Mouse (Mus musculus): Measurements from ENCODE around the gene 2900011O08Rik. TPM values are rescaled to one million over a fixed set of nuclear protein-coding genes. Genes with fewer than 3 reads are reported as not detected.

The 2900011O08Rik gene
- polyA plus RNA-seq, 1 experiment from 2014 or later, result 121 TPM

DNA sequence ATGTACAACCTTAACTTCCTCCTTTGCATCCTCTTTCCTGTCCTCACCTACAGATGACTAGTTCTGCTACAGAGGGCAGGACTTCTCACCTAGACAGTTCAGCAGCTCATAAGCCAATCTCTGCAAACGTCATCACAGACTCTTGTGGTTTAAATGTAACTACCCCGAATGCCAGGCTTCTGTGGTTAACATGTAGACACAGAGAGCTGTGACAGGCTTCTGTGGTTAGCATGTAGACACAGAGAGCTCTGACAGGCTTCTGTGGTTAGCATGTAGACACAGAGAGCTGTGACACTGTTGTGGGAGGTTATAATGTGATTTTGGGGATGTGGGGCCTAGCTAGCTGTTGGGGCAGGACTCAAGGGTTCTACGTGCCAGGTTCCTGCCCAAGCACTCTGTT, 101.8 kb downstream of the 2900011O08Rik start:
- Histone ChIP-seq H3K4me2 (no peak overlapping the region), H3K27ac (replicated peaks) (no peak overlapping the region), H3K27me3 (no peaks in the 10 kb centered on the region), H3K9ac (no peak overlapping the region), H3K4me3 (no peak overlapping the region), H3K9me3 (no peaks in the 10 kb centered on the region), H3K4me1 (replicated peaks) (no peaks in the 10 kb centered on the region), H3K36me3 (peaks cover 14% of the 10 kb centered on the region)
- ATAC-seq (ENCODE audit: low read depth), result no peak
- 78% methylated on average over 3 of the region's 3 CpGs for WGBS

- Histone ChIP-seq H3K4me2 (no peak overlapping the region), H3K4me1 (replicated peaks) (no peaks in the 10 kb centered on the region), H3K27me3 (no peaks in the 10 kb centered on the region), H3K9me3 (no peaks in the 10 kb centered on the region), H3K4me3 (no peak overlapping the region), H3K27ac (replicated peaks) (no peak overlapping the region), H3K9ac (no peak overlapping the region), H3K36me3 (peaks cover 24% of the 10 kb centered on the region)
- no peak for ATAC-seq (ENCODE audit: low read depth)
- 84% methylated on average over 3 of the region's 3 CpGs for WGBS
These were observed 102.9 kb downstream of the 2900011O08Rik start for GRCm38 (mm10) chr16:14089296-14089695.

GRCm38 (mm10) chr16:14091771-14092170, 105.4 kb downstream of the 2900011O08Rik start:
- Histone ChIP-seq H3K4me1 (replicated peaks) (no peaks in the 10 kb centered on the region), H3K36me3 (peaks cover 37% of the 10 kb centered on the region), H3K27ac (replicated peaks) (no peak overlapping the region), H3K27me3 (no peaks in the 10 kb centered on the region), H3K4me2 (no peak overlapping the region), H3K9ac (no peak overlapping the region), H3K4me3 (no peak overlapping the region), H3K9me3 (no peaks in the 10 kb centered on the region)
- WGBS, result 81% methylated on average over 2 of the region's 2 CpGs
- no peak for ATAC-seq (ENCODE audit: low read depth)

- Histone ChIP-seq H3K4me1 (replicated peaks) (no peaks in the 10 kb centered on the region), H3K27me3 (no peaks in the 10 kb centered on the region), H3K36me3 (peaks cover 33% of the 10 kb centered on the region), H3K27ac (replicated peaks) (no peak overlapping the region), H3K9ac (no peak overlapping the region), H3K4me2 (no peak overlapping the region), H3K9me3 (no peaks in the 10 kb centered on the region), H3K4me3 (no peak overlapping the region)
- 89% methylated on average over 6 of the region's 6 CpGs for WGBS
- ATAC-seq (ENCODE audit: low read depth), result no peak
These were observed 119.5 kb downstream of the 2900011O08Rik start for GRCm38 (mm10) chr16:14105891-14106290.

DNA sequence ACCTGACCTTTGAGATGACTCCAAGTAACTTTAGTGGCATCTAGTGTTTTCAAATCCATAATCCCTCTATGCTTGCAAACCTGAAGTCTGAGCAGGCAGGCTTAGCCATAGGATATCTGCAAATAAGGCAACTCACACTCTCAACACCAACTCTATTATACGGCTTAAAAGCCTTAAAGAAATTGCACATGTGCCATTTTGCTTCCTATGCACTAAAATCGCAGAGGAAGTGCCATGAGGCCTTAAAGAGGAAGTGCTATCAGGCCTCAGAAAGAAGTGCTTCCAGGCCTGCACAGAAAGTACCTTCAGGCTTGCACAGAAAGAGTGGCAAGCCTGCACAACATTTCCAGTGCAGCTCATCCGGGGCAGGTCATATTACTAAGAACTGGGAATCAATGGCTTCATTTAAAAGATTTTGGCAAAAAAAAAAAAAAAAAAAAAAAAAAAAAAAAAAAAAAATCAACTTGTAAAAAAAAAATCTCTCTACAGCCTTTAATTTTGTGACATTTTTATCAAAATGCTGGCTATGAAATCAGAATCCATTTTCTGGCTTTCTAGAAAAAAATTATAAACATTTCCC, 123.3 kb downstream of the 2900011O08Rik start:
- H3K9me3 ChIP-seq, result no peaks in the 10 kb centered on the region
- H3K4me2 ChIP-seq, result no peak overlapping the region
- no peak for ATAC-seq (ENCODE audit: low read depth)
- H3K36me3 ChIP-seq, result peaks cover 60% of the 10 kb centered on the region
- no peaks in the 10 kb centered on the region for H3K4me1 ChIP-seq (replicated peaks)
- no peak overlapping the region for H3K27ac ChIP-seq (replicated peaks)
- WGBS, result 81% methylated on average over 3 of the region's 3 CpGs
- no peaks in the 10 kb centered on the region for H3K27me3 ChIP-seq
- H3K9ac ChIP-seq, result no peak overlapping the region
- H3K4me3 ChIP-seq, result no peak overlapping the region

DNA sequence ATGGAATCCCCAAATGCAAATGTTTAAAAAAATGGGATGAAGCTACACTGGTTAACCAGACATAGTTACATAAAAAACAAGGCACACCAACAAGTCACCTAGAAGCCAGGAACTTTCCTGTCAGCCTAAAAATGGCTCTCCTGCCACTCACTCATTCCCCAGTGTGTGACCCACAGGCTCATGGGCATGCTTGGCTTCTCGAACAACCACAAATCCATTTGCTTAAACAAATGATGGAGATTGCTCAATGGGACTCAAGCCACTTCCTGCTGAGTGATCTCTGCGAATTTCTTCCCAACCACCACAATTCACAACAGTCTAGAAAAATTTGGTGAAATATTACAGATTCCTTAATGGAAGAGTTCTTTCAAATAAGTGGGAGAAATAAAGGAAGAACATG, 124.5 kb downstream of the 2900011O08Rik start:
- no peak overlapping the region for H3K27ac ChIP-seq (replicated peaks)

GRCm38 (mm10) chr16:14112133-14112532, 125.7 kb downstream of the 2900011O08Rik start:
- H3K9me3 ChIP-seq, result no peaks in the 10 kb centered on the region
- no peak overlapping the region for H3K4me3 ChIP-seq
- H3K9ac ChIP-seq, result no peak overlapping the region
- no peak overlapping the region for H3K4me2 ChIP-seq
- no peaks in the 10 kb centered on the region for H3K4me1 ChIP-seq (replicated peaks)
- 80% methylated on average over 2 of the region's 2 CpGs for WGBS
- H3K27me3 ChIP-seq, result no peaks in the 10 kb centered on the region
- H3K27ac ChIP-seq (replicated peaks), result no peak overlapping the region
- no peak for ATAC-seq (ENCODE audit: low read depth)
- peaks cover 80% of the 10 kb centered on the region for H3K36me3 ChIP-seq

More for the DNA sequence above, 124.5 kb downstream of the 2900011O08Rik start:
- Histone ChIP-seq H3K4me1 (replicated peaks) (no peaks in the 10 kb centered on the region), H3K4me3 (no peak overlapping the region), H3K9me3 (no peaks in the 10 kb centered on the region), H3K4me2 (no peak overlapping the region), H3K9ac (no peak overlapping the region), H3K36me3 (peaks cover 69% of the 10 kb centered on the region), H3K27me3 (no peaks in the 10 kb centered on the region)
- 85% methylated on average over 2 of the region's 2 CpGs for WGBS
- no peak for ATAC-seq (ENCODE audit: low read depth)

DNA sequence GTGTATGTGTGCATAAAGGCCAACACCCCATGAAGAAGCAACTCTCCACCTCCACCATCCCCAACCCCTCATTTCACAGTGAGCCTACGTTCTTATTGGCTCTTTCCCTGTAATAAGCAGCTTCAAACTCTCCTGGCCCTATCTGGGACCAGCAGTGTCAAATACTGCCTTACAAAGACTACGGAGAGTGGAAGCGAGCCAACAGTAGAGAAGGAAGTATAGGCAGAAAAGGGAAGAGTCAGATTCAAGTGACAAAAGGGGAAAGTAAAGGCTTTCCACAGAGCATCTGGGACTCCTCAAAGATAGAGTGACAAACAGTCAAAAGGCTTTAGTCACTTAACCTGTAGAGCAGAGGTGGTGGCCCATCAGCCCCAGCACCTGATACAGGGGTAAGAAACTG, 126.3 kb downstream of the 2900011O08Rik start:
- 96% methylated on average over 3 of the region's 3 CpGs for whole genome bisulfite sequencing
- Histone ChIP-seq H3K27me3 (no peaks in the 10 kb centered on the region), H3K9me3 (no peaks in the 10 kb centered on the region), H3K9ac (no peak overlapping the region), H3K27ac (replicated peaks) (no peak overlapping the region), H3K4me3 (no peak overlapping the region), H3K4me1 (replicated peaks) (no peaks in the 10 kb centered on the region), H3K36me3 (peaks cover 84% of the 10 kb centered on the region), H3K4me2 (no peak overlapping the region)
- no peak for ATAC-seq (ENCODE audit: low read depth)

- Histone ChIP-seq H3K4me2 (no peak overlapping the region), H3K9me3 (no peaks in the 10 kb centered on the region), H3K9ac (no peak overlapping the region), H3K4me1 (replicated peaks) (no peaks in the 10 kb centered on the region), H3K27ac (replicated peaks) (no peak overlapping the region), H3K27me3 (no peaks in the 10 kb centered on the region), H3K36me3 (peaks cover 75% of the 10 kb centered on the region), H3K4me3 (no peak overlapping the region)
- WGBS, result 92% methylated on average over 2 of the region's 2 CpGs
- ATAC-seq (ENCODE audit: low read depth), result no peak
These were observed 130.9 kb downstream of the 2900011O08Rik start for GRCm38 (mm10) chr16:14117299-14117698.

DNA sequence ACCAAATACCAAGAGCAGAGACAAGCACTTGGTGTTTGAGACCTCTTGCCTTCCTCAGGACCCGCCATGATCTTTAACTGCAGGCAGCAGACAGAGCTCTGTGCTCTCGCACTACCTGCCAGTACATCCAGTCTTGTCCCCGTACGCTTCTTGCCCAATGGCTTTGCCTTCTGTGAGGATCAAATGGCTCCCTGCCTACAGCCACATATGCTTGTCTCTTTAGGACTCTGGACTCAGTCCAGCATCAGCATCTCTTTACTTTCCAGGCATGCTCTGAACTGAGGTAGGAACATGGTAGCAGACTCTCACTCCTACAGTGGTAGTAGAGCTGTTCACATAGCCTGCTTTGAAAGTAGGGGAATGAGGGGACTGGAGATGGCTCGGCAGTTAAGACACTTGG, 134.5 kb downstream of the 2900011O08Rik start:
- no peaks in the 10 kb centered on the region for H3K9me3 ChIP-seq
- no peak overlapping the region for H3K27ac ChIP-seq (replicated peaks)
- no peak overlapping the region for H3K4me2 ChIP-seq
- no peaks in the 10 kb centered on the region for H3K4me1 ChIP-seq (replicated peaks)
- no peak overlapping the region for H3K9ac ChIP-seq
- H3K36me3 ChIP-seq, result peaks cover 81% of the 10 kb centered on the region
- no peaks in the 10 kb centered on the region for H3K27me3 ChIP-seq
- no peak overlapping the region for H3K4me3 ChIP-seq
- ATAC-seq (ENCODE audit: low read depth), result no peak
- 95% methylated on average over 5 of the region's 5 CpGs for WGBS

- Histone ChIP-seq H3K9ac (no peak overlapping the region), H3K4me3 (no peak overlapping the region), H3K4me2 (no peak overlapping the region), H3K9me3 (no peaks in the 10 kb centered on the region), H3K27ac (replicated peaks) (no peak overlapping the region), H3K4me1 (replicated peaks) (no peaks in the 10 kb centered on the region), H3K36me3 (peaks cover 82% of the 10 kb centered on the region), H3K27me3 (no peaks in the 10 kb centered on the region)
- WGBS, result 96% methylated on average over 7 of the region's 7 CpGs
- ATAC-seq (ENCODE audit: low read depth), result no peak
These were observed 135.2 kb downstream of the 2900011O08Rik start for GRCm38 (mm10) chr16:14121563-14121962.

- Histone ChIP-seq H3K9me3 (no peaks in the 10 kb centered on the region), H3K4me3 (no peak overlapping the region), H3K4me2 (no peak overlapping the region), H3K4me1 (replicated peaks) (no peaks in the 10 kb centered on the region), H3K27ac (replicated peaks) (no peak overlapping the region), H3K9ac (no peak overlapping the region), H3K27me3 (no peaks in the 10 kb centered on the region), H3K36me3 (peaks cover 80% of the 10 kb centered on the region)
- no peak for ATAC-seq (ENCODE audit: low read depth)
These were observed 136.2 kb downstream of the 2900011O08Rik start for GRCm38 (mm10) chr16:14122586-14122985.

DNA sequence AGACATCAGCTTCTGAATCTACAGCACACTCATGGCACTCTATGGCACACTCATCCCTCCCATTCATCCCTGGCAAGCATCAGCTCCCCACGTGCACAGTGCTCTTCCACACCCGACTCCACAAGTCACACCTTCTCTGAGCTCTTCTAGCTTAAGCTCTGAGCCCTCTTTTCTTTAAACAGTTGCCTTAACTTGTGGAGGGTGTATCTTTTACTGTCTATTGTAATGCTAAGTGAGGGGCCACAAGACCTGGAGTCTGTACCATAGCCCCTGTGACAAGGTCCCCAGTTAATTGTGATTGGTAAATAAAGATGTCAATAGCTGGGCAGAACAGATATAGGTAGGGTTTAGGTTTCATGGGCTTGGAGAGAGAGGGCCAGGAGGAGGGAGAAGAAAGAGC, 137.5 kb downstream of the 2900011O08Rik start:
- H3K27me3 ChIP-seq, result no peaks in the 10 kb centered on the region
- no peaks in the 10 kb centered on the region for H3K9me3 ChIP-seq
- no peak for ATAC-seq (ENCODE audit: low read depth)
- no peaks in the 10 kb centered on the region for H3K4me1 ChIP-seq (replicated peaks)
- 80% methylated on average over 2 of the region's 2 CpGs for WGBS
- no peak overlapping the region for H3K9ac ChIP-seq
- no peak overlapping the region for H3K27ac ChIP-seq (replicated peaks)
- peaks cover 91% of the 10 kb centered on the region for H3K36me3 ChIP-seq
- no peak overlapping the region for H3K4me2 ChIP-seq
- no peak overlapping the region for H3K4me3 ChIP-seq
